Mouse (Mus musculus): ENCODE results near the gene Kcnma1. TPM values are rescaled to one million over a fixed set of nuclear protein-coding genes. Genes with fewer than 3 reads are reported as not detected.

Kcnma1 gene
- polyA plus RNA-seq, 1 experiment, result not detected

DNA sequence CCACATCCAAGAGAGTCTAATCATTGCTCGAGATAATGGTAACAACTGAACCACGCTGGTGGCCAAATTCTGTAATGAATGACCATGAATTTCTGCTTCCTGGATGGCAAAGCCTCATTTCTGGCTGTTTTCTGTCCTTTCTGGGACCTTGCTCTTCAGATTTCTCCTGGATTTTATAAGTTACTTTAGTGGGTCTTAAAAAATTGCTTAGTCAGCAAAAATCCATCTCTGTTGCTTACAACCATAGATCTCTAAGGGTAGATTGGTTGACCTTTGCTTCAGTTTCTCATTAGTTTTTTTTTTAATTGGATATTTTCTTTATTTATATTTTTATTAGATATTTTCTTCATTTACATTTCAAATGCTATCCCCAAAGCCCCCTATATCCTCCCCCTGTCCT is 496.9 kb downstream of the Kcnma1 start:
- Histone ChIP-seq H3K4me3 (replicated peaks; ENCODE audit: control insufficient read depth, low read depth, low read length) (no peak overlapping the region), H3K4me1 (ENCODE audit: control insufficient read depth, insufficient read depth, low read length) (no peaks in the 10 kb centered on the region), H3K27ac (ENCODE audit: control insufficient read depth, insufficient read depth, low read depth, low read length, poor library complexity) (no peak overlapping the region)
- TF ChIP-seq POLR2A (IDR thresholded peaks at IDR 0.05; ENCODE audit: borderline replicate concordance, control insufficient read depth, low read depth, low read length) (no peak), CTCF (IDR thresholded peaks at IDR 0.05; ENCODE audit: control insufficient read depth, insufficient read depth, low read length) (no peak)
- WGBS, result 77% methylated on average over 2 of the region's 2 CpGs

- WGBS, result 73% methylated on average over 5 of the region's 5 CpGs
Measured at GRCm38 (mm10) chr14:23509792-23510191, 504.5 kb downstream of the Kcnma1 start.

GRCm38 (mm10) chr14:23502236-23502790 is 512.0 kb downstream of the Kcnma1 start:
- Histone ChIP-seq H3K27ac (ENCODE audit: control insufficient read depth, insufficient read depth, low read depth, low read length, poor library complexity) (no peak overlapping the region), H3K4me3 (replicated peaks; ENCODE audit: control insufficient read depth, low read depth, low read length) (no peak overlapping the region), H3K4me1 (ENCODE audit: control insufficient read depth, insufficient read depth, low read length) (no peaks in the 10 kb centered on the region)
- no peak for TF ChIP-seq CTCF (IDR thresholded peaks at IDR 0.05; ENCODE audit: control insufficient read depth, insufficient read depth, low read length)
- no peak for TF ChIP-seq POLR2A (IDR thresholded peaks at IDR 0.05; ENCODE audit: borderline replicate concordance, control insufficient read depth, low read depth, low read length)
- WGBS, result 41% methylated on average over 8 of the region's 8 CpGs

More at GRCm38 (mm10) chr14:23509792-23510191, 504.5 kb downstream of the Kcnma1 start:
- H3K4me1 ChIP-seq (ENCODE audit: control insufficient read depth, insufficient read depth, low read length), result no peaks in the 10 kb centered on the region
- no peak overlapping the region for H3K4me3 ChIP-seq (replicated peaks; ENCODE audit: control insufficient read depth, low read depth, low read length)
- no peak for TF ChIP-seq CTCF (IDR thresholded peaks at IDR 0.05; ENCODE audit: control insufficient read depth, insufficient read depth, low read length)
- no peak for TF ChIP-seq POLR2A (IDR thresholded peaks at IDR 0.05; ENCODE audit: borderline replicate concordance, control insufficient read depth, low read depth, low read length)
- H3K27ac ChIP-seq (ENCODE audit: control insufficient read depth, insufficient read depth, low read depth, low read length, poor library complexity), result no peak overlapping the region

DNA sequence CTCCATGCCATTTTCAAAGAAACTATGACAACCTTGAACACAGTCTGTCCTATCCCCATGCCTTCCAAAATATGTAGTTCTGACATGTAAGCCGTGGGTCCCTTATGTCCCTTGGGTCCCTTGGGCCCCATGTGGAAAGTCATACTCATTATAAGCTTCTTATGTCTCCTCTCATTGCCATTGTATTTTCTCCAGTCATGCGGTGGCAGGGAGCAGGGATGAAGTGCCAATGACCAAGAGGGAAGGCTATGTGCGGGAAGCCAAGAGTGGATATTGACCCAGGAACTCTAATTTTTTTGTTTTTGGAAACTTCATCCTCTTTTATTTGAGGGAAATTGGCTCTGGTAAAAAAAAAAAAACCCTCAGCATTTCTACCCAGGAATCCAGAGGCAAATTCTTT is 517.5 kb downstream of the Kcnma1 start:
- no peak overlapping the region for H3K4me3 ChIP-seq (replicated peaks; ENCODE audit: control insufficient read depth, low read depth, low read length)
- WGBS, result 83% methylated on average over 3 of the region's 3 CpGs

GRCm38 (mm10) chr14:23496236-23496740 is 518.0 kb downstream of the Kcnma1 start:
- TF ChIP-seq CTCF (IDR thresholded peaks at IDR 0.05; ENCODE audit: control insufficient read depth, insufficient read depth, low read length), result no peak
- TF ChIP-seq POLR2A (IDR thresholded peaks at IDR 0.05; ENCODE audit: borderline replicate concordance, control insufficient read depth, low read depth, low read length), result no peak
- 54% methylated on average over 4 of the region's 4 CpGs for WGBS
- Histone ChIP-seq H3K4me3 (replicated peaks; ENCODE audit: control insufficient read depth, low read depth, low read length) (no peak overlapping the region), H3K27ac (ENCODE audit: control insufficient read depth, insufficient read depth, low read depth, low read length, poor library complexity) (no peak overlapping the region), H3K4me1 (ENCODE audit: control insufficient read depth, insufficient read depth, low read length) (no peaks in the 10 kb centered on the region)

More for the DNA sequence above, 517.5 kb downstream of the Kcnma1 start:
- Histone ChIP-seq H3K27ac (ENCODE audit: control insufficient read depth, insufficient read depth, low read depth, low read length, poor library complexity) (no peak overlapping the region), H3K4me1 (ENCODE audit: control insufficient read depth, insufficient read depth, low read length) (no peaks in the 10 kb centered on the region)
- TF ChIP-seq CTCF (IDR thresholded peaks at IDR 0.05; ENCODE audit: control insufficient read depth, insufficient read depth, low read length) (no peak), POLR2A (IDR thresholded peaks at IDR 0.05; ENCODE audit: borderline replicate concordance, control insufficient read depth, low read depth, low read length) (no peak)

DNA sequence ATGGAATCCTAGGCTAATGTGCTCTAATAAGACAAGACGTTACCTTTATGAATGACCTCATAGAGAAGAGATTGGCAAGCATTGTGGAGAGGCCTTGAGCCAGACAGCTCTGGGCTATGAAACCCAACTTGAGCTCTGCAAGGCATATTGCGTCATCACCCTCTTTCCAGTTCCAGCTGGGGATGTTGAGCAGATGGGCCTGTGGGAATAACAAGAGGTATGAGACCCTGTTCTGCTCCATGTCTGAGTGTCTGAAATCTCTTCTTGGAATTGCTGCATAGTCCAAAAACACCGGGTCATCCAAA is 519.8 kb downstream of the Kcnma1 start:
- no peak overlapping the region for H3K27ac ChIP-seq (ENCODE audit: control insufficient read depth, insufficient read depth, low read depth, low read length, poor library complexity)
- WGBS, result 78% methylated on average over 3 of the region's 3 CpGs
- no peaks in the 10 kb centered on the region for H3K4me1 ChIP-seq (ENCODE audit: control insufficient read depth, insufficient read depth, low read length)
- TF ChIP-seq CTCF (IDR thresholded peaks at IDR 0.05; ENCODE audit: control insufficient read depth, insufficient read depth, low read length), result no peak
- TF ChIP-seq POLR2A (IDR thresholded peaks at IDR 0.05; ENCODE audit: borderline replicate concordance, control insufficient read depth, low read depth, low read length), result no peak
- H3K4me3 ChIP-seq (replicated peaks; ENCODE audit: control insufficient read depth, low read depth, low read length), result no peak overlapping the region

- Histone ChIP-seq H3K4me1 (ENCODE audit: control insufficient read depth, insufficient read depth, low read length) (no peaks in the 10 kb centered on the region), H3K4me3 (replicated peaks; ENCODE audit: control insufficient read depth, low read depth, low read length) (no peak overlapping the region), H3K27ac (ENCODE audit: control insufficient read depth, insufficient read depth, low read depth, low read length, poor library complexity) (no peak overlapping the region)
- WGBS, result 78% methylated on average over 8 of the region's 8 CpGs
- TF ChIP-seq POLR2A (IDR thresholded peaks at IDR 0.05; ENCODE audit: borderline replicate concordance, control insufficient read depth, low read depth, low read length) (no peak), CTCF (IDR thresholded peaks at IDR 0.05; ENCODE audit: control insufficient read depth, insufficient read depth, low read length) (no peak)
Measured at GRCm38 (mm10) chr14:23493750-23494495, 520.4 kb downstream of the Kcnma1 start.

DNA sequence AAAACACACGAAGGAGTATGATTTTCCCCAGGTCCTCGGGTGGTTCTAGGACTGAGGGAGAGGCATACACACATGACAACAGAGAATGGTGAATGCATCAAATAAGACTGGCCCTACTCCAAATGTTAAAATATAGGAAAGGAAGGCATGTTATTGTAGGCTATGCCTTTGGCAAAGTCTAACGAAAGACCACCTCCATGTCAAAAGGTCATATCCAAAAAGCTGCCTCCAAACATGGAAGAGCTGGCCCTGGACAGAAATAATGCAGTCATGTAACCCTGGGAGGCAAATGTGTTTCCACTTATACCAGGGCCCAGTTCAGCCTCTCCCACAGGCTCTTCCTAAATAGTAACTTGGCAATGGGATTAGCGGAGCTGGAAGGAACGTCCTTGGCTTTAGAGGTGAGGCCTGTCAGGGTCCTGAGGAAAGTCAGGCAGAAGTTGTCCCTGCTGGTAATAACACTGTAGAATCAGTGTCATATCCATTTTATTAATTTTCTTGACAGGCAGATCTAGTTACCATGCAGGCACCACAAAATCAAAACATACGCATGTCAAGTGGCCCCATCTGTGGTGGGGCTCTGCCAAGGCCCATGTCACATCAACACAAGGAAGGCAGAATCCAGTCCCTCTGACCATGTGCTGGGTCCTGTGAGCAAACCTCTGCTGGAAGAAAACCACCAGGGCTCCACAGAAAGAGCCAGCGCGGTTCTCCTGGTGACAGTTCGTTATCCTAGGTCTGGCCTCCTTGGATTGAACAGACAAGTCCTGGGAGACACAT is 521.5 kb downstream of the Kcnma1 start:
- Histone ChIP-seq H3K27ac (ENCODE audit: control insufficient read depth, insufficient read depth, low read depth, low read length, poor library complexity) (no peak overlapping the region), H3K4me1 (ENCODE audit: control insufficient read depth, insufficient read depth, low read length) (no peaks in the 10 kb centered on the region), H3K4me3 (replicated peaks; ENCODE audit: control insufficient read depth, low read depth, low read length) (no peak overlapping the region)
- TF ChIP-seq POLR2A (IDR thresholded peaks at IDR 0.05; ENCODE audit: borderline replicate concordance, control insufficient read depth, low read depth, low read length) (no peak), CTCF (IDR thresholded peaks at IDR 0.05; ENCODE audit: control insufficient read depth, insufficient read depth, low read length) (no peak)
- 83% methylated on average over 9 of the region's 9 CpGs for WGBS
